Mouse (Mus musculus) adrenal gland (tissue): ENCODE data around the gene Hes2.

Source experiments
- intact Hi-C: fragments of 180-260 bp; cut with DNase I; formaldehyde crosslinking; loops from one replicate; pipeline ENCODE4 v1.15.1; 2025

Gene Hes2

GRCm38 (mm10) chr4:152157779-152158584 is 685 bp upstream of the Hes2 start:
- intact Hi-C loops = no loop called here

- intact Hi-C loops = no loop called here
These were observed 615 bp downstream of the Hes2 start for GRCm38 (mm10) chr4:152159285-152159678.

DNA sequence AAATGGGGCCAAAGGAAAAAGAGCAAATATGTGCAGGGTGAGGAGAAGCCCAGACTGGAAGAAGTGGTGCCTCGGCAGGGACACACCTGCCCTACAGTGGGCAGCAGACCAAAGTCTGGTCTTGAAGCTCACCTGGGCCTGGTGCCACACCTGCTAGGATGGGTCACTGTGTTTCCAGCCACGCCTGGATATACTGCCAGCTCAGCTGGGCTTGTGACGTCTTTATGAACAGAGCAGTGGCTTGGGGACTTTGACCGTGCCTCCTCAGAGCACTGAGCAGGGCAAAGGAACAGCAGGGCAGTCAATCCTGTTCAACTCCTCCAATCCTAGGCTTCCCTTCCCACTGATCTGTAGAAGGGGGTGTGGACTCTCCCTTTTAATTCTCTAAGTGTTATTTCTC is 2.1 kb downstream of the Hes2 start:
- intact Hi-C loops = no loop called here

GRCm38 (mm10) chr4:152161601-152162000 is 2.9 kb downstream of the Hes2 start:
- intact Hi-C loops = no loop called here

GRCm38 (mm10) chr4:152162748-152163147 is 4.1 kb downstream of the Hes2 start:
- intact Hi-C loops = no loop called here

DNA sequence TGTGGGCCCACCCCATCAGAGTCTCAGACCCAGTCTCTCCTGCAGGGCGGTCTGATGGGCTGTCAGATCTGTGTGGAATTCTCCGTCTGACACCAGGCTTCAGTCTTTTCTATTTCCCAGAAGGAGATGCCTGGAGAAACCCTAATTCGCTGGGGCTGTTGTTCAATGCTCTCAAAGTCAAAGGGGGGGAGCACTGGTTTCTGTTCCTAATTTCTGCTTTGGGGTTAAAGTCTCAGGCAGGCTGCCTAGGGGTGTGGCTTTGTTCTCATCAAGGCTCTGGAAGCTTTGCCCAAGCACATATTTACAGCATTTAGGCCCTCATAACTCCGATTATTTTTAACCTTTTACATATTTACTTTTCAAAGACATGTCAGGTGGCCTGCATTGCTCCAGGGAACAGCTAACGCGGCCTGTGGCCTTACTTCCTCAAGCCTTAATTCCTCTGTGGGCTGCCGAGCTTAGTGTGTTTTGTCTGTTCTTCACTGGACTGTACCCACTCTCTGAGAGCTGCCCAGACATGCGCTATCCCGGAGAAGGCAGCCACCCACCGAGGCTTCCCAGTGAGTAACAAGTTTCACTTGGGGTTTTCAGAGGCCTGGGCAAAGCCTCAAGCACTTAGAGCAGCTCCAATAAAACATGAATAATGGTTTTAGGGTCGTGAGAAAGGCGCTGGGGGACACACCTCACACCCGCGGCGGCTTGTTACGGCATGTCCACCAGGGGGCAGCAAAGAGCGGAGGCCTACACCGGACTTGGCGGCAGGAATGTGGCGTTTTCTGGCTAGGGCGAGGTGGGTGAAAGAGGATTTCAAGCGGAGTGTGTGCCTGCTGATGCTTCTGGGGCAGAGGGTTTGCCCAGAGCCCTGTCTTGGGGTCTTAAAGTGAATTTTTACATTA is 6.6 kb downstream of the Hes2 start:
- intact Hi-C loops = no loop called here

DNA sequence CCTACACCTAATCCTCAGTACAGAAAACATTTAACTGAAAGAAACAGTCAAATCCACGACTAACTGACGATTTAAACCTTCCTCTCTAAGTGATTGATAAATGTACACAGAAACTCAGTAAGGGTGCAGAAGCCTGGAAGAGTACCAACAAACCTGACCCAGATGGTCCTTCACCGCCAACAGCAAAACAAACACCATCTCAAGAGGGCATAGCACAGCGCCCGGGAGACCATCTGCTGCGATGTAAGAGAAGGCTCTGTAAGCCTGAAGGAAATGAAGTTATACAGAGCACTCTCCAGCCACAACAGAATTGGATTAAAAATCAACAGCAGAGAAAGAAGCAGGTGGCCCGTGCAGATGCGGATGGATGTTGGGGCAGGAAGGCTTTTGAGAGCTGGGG is 9.4 kb downstream of the Hes2 start:
- intact Hi-C loops = no loop called here

DNA sequence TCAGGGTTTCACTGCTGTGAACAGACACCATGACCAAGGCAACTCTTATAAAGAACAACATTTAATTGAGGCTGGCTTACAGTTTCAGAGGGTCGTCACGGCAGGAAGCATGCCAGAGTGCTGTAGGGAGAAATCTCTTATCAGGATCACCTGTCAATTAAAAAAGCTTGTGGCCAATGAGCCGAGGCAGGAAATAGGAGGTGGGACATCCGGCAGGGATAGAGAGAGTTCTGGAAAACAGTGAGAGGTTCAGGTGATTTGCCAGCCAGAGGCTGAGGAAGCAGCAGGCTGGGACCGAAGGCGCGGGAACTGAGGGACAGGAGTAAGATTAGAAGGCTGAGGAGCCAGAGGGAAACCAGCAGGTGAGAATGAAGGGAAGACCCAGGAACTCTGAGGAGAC is 10.4 kb downstream of the Hes2 start:
- intact Hi-C loops = no loop called here

DNA sequence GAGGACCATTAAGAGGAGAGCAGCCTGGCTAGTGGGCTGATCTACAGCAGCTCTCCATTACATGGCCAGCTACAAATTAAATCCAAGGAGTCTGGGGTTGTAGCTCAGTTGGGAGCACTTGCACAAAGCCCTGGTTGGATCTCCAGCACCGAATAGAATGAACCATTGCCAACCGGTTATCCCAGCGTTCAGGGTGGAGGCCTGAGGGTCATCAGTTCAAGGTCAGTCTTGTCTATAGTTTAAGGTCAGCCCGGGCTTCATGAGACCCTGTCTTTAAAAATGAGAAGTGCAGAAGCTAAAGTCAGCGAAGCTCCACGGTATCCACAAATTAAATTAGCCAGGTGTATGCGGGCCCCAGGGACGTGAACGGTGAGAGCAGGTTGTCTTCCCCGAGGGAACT is 11.6 kb downstream of the Hes2 start:
- intact Hi-C loops = loop anchor here (10.0 kb wide), 1 partner anchor 265 kb away; no protein-coding TSS in a partner anchor

DNA sequence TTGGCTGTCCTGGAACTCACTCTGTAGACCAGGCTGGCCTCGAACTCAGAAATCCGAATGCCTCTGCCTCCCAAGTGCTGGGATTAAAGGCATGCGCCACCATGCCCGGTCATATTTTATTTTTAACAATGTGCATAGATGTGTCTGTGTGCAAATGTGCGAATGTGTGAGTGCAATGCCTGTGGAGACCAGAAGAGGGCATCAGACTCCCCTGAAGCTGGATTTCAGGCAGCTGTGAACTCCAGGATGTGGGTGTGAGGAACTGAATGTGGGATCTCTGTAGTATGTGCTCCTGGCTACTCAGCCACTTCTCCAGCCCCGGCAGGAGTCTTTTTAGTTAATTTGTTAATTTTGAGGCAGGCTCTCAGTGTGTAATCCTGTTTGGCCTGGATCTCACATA is 12.9 kb downstream of the Hes2 start:
- intact Hi-C loops = loop anchor here (10.0 kb wide), 1 partner anchor 263 kb away; no protein-coding TSS in a partner anchor

GRCm38 (mm10) chr4:152173041-152173440 is 14.4 kb downstream of the Hes2 start:
- intact Hi-C loops = loop anchor here (1.0 to 10.0 kb wide), 3 partner anchors 39 to 262 kb away; no protein-coding TSS in a partner anchor

GRCm38 (mm10) chr4:152173956-152174355 is 15.3 kb downstream of the Hes2 start:
- intact Hi-C loops = loop anchor here (1.0 to 10.0 kb wide), 3 partner anchors 38 to 261 kb away; no protein-coding TSS in a partner anchor

GRCm38 (mm10) chr4:152176638-152177037 is 18.0 kb downstream of the Hes2 start:
- intact Hi-C loops = loop anchor here (10.0 kb wide), 1 partner anchor 258 kb away; no protein-coding TSS in a partner anchor

DNA sequence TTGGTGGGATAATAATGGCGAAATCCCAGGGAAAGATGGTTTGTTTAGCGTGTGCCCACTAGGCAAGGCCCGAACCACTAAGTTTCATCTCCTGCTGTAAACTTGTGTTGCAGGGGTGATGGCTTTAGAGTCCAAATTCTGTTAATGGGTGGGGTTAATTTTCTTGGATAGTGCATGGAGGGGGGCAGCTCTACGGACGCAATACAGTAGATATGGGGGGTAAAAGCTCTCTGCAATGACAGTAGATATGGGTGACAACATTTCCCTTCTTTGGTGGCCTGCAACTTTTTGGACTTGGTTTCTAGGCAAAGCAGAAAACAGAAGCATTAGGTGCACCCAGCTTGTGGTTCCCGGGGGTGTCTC is 18.5 kb downstream of the Hes2 start:
- intact Hi-C loops = loop anchor here (10.0 kb wide), 1 partner anchor 258 kb away; no protein-coding TSS in a partner anchor

- intact Hi-C loops = loop anchor here (10.0 kb wide), 1 partner anchor 257 kb away; no protein-coding TSS in a partner anchor
These were observed 19.1 kb downstream of the Hes2 start, which contains the start of gene Acot7 for GRCm38 (mm10) chr4:152177537-152178343. Gene Acot7, plus strand, starts transcription at chr4:152178134.

DNA sequence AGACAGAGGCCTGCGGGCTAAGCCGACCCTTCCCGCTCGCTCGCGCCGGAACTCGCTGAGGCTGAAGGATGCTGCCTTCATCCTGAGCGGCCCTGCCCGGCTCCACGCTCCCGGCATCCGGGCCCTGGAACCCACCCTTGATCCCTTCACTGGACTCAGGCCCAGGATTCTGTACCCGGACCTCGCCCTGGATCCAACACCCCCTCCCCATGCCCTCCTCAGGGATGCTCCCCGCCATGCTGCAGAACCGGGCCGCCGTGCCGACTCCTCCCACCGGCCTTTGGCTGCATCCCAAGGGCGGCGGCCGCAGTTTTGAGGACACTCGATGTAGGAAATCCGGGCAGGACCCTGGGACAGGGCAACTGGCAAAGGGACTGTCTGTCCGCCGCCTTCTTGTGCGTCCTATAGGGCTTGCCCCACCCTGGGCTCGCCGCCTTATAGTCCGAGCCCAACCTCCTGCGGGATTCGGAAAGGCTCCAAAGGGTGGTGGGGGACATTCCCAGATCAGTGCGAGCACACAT is 19.7 kb downstream of the Hes2 start:
- intact Hi-C loops = loop anchor here (10.0 kb wide), 1 partner anchor 256 kb away; no protein-coding TSS in a partner anchor

DNA sequence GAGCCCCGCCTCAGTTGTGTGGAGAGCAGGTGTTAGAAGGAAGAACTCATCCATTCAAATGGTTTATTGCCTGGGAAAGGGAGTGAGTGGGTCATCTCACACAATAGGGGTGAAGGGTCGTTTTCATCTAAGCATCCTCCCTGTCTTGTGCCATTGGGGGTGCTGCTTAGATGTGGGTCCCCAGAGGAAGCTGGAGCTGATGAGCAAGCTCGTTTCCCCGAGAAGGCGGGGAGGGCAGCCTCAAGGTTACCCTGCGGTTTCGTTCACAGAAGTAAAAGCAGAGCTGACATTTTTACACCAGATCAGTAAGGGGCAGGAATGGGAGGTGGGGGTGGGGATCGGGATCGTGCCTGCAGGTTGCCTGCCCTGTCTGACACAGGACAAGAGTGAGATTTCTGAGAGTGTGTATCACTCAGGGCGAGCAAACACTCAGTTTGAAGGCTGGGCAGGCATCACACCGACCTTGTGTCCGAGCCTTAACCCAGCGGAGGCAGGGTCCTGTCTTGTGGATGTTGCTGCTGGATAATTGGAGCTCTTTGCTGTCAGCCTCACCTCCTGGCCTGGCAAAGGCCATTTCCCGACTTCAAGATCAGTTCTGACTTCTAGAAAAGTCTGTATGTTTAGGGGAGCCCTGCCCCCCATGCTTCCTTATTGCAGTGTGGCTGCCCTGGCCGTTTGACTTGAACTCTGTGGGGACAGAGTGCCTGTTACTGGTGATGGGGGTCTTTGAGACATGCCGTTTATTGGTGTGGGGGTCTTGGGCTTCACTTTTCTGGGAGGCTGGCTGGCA is 20.4 kb downstream of the Hes2 start:
- intact Hi-C loops = loop anchor here (10.0 kb wide), 1 partner anchor 256 kb away; no protein-coding TSS in a partner anchor

DNA sequence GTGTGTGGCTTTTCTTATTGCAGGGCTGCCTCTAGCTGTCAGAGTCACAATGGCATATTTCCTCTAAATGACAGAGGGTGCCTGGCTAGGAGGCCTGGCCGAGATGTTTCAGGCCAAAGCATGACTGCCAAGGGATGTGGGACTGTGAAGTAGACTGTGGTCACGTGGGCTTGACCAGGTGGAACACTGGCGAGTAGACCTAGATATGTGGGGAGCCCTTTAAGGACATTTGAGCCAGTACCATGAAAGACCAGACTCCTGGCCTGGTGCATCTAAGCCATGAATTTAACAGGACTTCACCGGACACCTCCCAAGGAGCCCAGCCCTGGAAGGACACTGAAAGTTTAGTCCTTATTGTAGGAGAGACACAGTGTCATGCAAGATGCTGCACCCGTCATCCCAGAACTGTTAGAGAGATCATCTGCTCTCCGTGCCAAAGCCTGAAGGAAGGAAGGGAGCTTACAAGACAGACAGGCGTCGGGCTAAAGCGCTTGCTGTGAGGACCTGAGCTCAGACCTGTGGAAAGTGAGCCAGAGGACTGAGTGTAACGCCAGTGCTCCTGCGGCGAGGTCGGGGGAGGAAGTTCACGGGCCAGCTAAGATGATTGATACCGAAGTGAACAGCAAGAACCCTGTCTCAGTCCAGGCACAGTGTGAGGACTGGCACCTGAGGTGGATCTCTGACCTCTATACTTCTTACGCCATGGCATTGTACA is 21.4 kb downstream of the Hes2 start:
- intact Hi-C loops = loop anchor here (10.0 kb wide), 1 partner anchor 255 kb away; no protein-coding TSS in a partner anchor

- intact Hi-C loops = no loop called here
These were observed 23.5 kb downstream of the Hes2 start for GRCm38 (mm10) chr4:152182205-152182604.
